Mouse (Mus musculus) embryonic facial prominence, embryonic 14.5 days (tissue): Measurements from ENCODE around the gene Stam2. TPM values are rescaled to one million over a fixed set of nuclear protein-coding genes. Genes with fewer than 3 reads are reported as not detected.

ENCODE experiments used
- ATAC-seq: fragments of 200-750 bp; cut with Nextera tagmentation; 2 replicates; pipeline ENCODE4 v1.8.0; 2017; ENCODE audit warnings: low read depth, moderate number of reproducible peaks, moderate TSS enrichment
- DNase-seq: peaks from one replicate; pipeline ENCODE4 v3.0.0-alpha.2; 2015; ENCODE audit warnings: low spot score
- H3K27ac ChIP-seq: fragments of 300-500 bp; sonication (generic); replicated peaks from 2 replicates; pipeline ENCODE4 v1.5.1; 2014; ENCODE audit warnings: low read depth, mild to moderate bottlenecking, low read length, moderate library complexity
- H3K27me3 ChIP-seq: fragments of 300-500 bp; sonication (generic); replicated peaks from 2 replicates; pipeline ENCODE4 v1.6.1; 2014; ENCODE audit warnings: low read length; ENCODE audit not compliant: control insufficient read depth, insufficient read depth
- H3K36me3 ChIP-seq: fragments of 300-500 bp; sonication (generic); 2 replicates; pipeline ENCODE4 v1.6.1; 2014; ENCODE audit warnings: low read length, mixed read lengths; ENCODE audit not compliant: control insufficient read depth, insufficient read depth
- H3K4me1 ChIP-seq: fragments of 300-500 bp; sonication (generic); 2 replicates; pipeline ENCODE4 v1.6.1; 2014; ENCODE audit warnings: antibody characterized with exemption, low read length; ENCODE audit not compliant: control insufficient read depth, insufficient read depth
- H3K4me2 ChIP-seq: fragments of 300-500 bp; sonication (generic); 2 replicates; pipeline ENCODE4 v1.6.1; 2014; ENCODE audit warnings: low read depth, mild to moderate bottlenecking, low read length, moderate library complexity, mixed read lengths
- H3K4me3 ChIP-seq: fragments of 300-500 bp; sonication (generic); 2 replicates; pipeline ENCODE4 v1.5.1; 2014; ENCODE audit warnings: low read depth, mild to moderate bottlenecking, low read length
- H3K9ac ChIP-seq: fragments of 300-500 bp; sonication (generic); 2 replicates; pipeline ENCODE4 v1.6.1; 2014; ENCODE audit warnings: low read depth, mild to moderate bottlenecking, low read length, moderate library complexity, mixed read lengths
- H3K9me3 ChIP-seq: fragments of 300-500 bp; sonication (generic); 2 replicates; pipeline ENCODE4 v1.6.1; 2016; ENCODE audit warnings: low read length; ENCODE audit not compliant: control insufficient read depth
- WGBS: fragments of 180-500 bp; shearing (Covaris S2); extraction: QIAGEN DNeasy Blood & Tissue Kit; methylation state at CpG from one replicate; pipeline ENCODE4 v1.1.7; 2014; 5-methylcytosine and 5-hydroxymethylcytosine counted together
- polyA plus RNA-seq: library from polyadenylated mRNA; unstranded; fragments of >200 nt; fragmentation: Nextera tagmentation; extraction: Ambion mirVana; gene quantifications from 2 replicates; pipeline ENCODE4 v1.2.1, GENCODE M21; 2014

Gene Stam2
- polyA plus RNA-seq = 37.7 and 38.0 TPM in 2 replicates

DNA sequence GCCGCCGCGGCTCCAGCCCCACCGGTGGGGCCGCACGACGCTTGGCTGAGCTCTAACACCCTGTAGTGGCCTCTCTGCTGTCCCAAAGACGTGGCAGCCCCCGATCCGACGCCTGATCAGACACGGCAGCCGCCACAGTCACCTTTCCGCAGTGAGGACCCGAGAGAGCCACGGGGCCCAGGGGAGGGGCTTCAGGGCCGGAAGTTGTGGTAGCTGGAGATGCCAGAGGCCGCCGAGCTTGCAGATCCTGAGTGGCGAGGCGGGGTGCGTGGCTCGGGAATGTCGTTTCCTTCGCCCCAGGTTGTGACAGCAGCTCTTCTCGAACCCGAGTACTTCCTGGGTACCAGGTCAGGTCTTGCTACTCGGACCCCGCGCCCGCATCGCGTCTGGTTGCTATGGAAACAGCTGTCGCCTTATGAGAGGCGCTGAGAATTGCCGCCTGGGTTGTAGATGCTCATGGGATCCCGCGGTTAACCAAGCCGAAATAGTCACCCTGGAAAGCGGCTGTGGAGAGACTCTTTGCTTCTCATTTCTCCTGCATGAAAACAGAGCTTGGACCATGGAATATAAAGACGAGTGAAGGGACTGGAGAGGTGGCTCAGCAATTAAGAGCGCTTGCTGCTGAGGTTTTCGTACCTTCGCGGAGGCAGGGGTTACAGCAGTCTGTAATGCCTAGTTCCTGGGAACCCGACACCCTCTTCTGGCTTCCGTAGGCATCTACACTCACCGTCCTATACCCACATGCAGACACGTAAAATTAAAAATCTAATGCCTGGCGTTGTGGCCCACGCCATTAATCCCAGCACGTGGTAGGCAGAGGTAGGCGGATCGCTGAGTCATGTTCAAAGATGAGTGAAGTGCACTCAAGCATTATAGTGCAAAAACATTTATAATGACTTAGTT lies at the start of gene Stam2:
TSS of gene Stam2 (minus strand) at position 26 of the 903 bp plus-strand sequence.
- Histone ChIP-seq H3K27ac (peak within 1 kb of the TSS; percentile 98), H3K36me3 (no peaks in the 10 kb centered on the region), H3K4me2 (peak within 1 kb of the TSS; percentile 57), H3K27me3 (no peaks in the 10 kb centered on the region), H3K4me1 (no peaks in the 10 kb centered on the region; the same call in 1 of the 2 replicates), H3K9ac (peak within 1 kb of the TSS; percentile 95), H3K9me3 (no peaks in the 10 kb centered on the region), H3K4me3 (peak within 1 kb of the TSS; percentile 77)
- ATAC-seq (peak; percentile 96), DNase-seq (peak; percentile 94)
- 8% methylated on average over 52 of the region's 54 CpGs for WGBS

DNA sequence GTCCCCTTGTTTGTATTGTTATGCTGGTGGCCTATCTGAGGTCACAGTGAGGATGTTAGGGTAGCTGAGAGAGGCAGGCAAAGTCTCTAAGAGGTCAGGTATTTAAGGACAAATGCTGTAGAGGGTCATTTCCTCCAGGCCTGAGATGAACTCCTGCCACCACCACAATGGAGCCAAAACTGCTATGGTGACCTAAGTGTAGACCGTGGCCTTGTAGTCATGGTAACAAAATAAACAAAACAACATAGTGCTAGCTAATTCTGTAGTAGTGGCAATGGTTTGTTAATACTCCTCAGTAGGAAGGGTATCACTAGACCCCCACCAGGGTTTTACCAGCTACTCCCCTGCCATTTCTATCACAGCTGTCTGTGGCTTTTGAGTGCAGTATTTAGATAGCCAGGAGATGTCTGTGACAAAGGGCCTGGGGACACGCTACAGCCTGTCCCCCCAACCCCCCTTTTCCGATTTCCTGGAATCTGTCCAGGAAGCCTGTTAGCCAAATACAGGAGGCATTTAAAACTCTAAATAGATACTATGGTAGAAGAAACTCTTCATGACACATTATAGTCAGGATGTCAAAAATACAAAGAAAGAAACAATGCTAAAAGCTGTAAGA lies 43.1 kb upstream of the Stam2 start:
- Histone ChIP-seq H3K27me3 (no peaks in the 10 kb centered on the region), H3K4me3 (no peak overlapping the region), H3K27ac (no peak overlapping the region), H3K4me1 (0 out of 2 replicates have a peak, but pooled peaks cover 3% of the 10 kb centered on the region), H3K36me3 (no peaks in the 10 kb centered on the region), H3K9ac (no peak overlapping the region), H3K9me3 (no peaks in the 10 kb centered on the region), H3K4me2 (no peak overlapping the region)
- DNase-seq (peak; percentile 19), ATAC-seq (no peak)
- WGBS = 32% methylated on average over 3 of the region's 3 CpGs

DNA sequence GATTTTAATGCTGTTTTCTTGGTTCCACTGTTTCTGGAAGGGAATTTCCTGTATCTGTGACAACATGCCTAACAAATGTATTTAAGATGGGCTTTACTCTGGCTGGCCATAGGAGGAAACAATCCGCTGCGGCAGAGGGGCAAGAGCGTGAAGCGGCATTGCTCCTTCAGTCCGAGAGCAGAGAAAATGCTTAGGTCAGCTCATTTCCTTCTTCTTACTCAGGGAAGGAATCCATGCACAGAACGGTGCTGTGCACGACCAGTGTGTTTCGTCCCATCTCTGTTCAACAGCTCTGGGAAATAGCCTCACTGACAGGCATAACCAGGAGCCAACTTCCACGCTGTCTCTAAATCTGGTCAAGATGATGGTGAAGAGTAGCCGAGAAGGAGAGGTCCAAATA lies 37.9 kb upstream of the Stam2 start:
- Histone ChIP-seq H3K4me3 (no peak overlapping the region), H3K4me1 (no peaks in the 10 kb centered on the region), H3K9me3 (no peaks in the 10 kb centered on the region), H3K27ac (no peak overlapping the region), H3K9ac (no peak overlapping the region), H3K27me3 (no peaks in the 10 kb centered on the region), H3K4me2 (no peak overlapping the region), H3K36me3 (no peaks in the 10 kb centered on the region)
- DNase-seq = no peak
- 85% methylated on average over 10 of the region's 10 CpGs for WGBS
- ATAC-seq = no peak

DNA sequence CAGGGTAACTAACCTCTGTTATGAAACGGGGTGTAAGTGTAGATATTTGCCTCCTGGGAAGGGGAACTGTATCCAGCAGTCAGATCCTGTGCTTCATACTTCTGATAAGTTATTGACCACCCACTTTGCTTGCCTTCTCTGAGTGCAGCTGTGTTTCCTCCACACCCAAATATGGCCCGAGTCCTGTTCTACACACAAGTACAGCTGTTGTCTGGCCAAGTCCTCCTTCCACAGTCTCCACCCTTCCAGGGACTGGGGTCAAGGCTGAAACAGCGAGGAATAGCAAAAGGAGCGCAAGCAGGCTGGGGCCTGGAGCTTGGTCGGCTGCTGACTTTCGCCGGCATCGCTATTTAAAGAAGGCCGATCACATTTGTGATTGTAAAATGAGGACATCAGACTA lies 37.3 kb upstream of the Stam2 start:
- no peaks in the 10 kb centered on the region for H3K4me1 ChIP-seq
- DNase-seq (peak; percentile 27), ATAC-seq (peak; percentile 50; the same call in 1 of the 2 replicates)
- no peaks in the 10 kb centered on the region for H3K27me3 ChIP-seq
- H3K4me2 ChIP-seq = no peak overlapping the region
- H3K36me3 ChIP-seq = no peaks in the 10 kb centered on the region
- H3K9ac ChIP-seq = no peak overlapping the region
- WGBS = 78% methylated on average over 9 of the region's 9 CpGs
- H3K27ac ChIP-seq = no peak overlapping the region
- no peak overlapping the region for H3K4me3 ChIP-seq
- H3K9me3 ChIP-seq = no peaks in the 10 kb centered on the region

DNA sequence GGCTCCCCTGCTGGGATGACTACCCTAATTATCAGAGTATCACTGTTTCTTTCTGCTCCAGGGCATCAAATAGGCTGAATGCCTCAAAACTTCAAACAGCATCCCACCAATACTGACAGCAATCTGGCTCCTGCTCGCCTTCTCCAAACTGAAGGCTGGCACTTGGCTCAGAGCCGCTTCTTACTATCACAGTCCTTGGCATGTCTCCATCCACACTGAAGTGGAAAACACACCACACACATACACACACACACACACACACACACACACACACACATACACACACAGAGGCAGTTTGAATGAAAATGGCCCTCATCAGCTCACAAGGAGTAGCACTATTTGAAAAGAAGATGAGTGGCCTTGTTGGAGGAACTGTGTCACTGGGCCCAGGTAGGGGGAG lies 35.8 kb upstream of the Stam2 start:
- no peak overlapping the region for H3K4me2 ChIP-seq
- 53% methylated on average over 2 of the region's 2 CpGs for WGBS
- H3K9ac ChIP-seq = no peak overlapping the region
- H3K4me1 ChIP-seq = no peaks in the 10 kb centered on the region
- no peaks in the 10 kb centered on the region for H3K9me3 ChIP-seq
- no peak overlapping the region for H3K27ac ChIP-seq
- H3K27me3 ChIP-seq = no peaks in the 10 kb centered on the region
- H3K4me3 ChIP-seq = no peak overlapping the region
- H3K36me3 ChIP-seq = no peaks in the 10 kb centered on the region
- DNase-seq (peak; percentile 29), ATAC-seq (no peak)

DNA sequence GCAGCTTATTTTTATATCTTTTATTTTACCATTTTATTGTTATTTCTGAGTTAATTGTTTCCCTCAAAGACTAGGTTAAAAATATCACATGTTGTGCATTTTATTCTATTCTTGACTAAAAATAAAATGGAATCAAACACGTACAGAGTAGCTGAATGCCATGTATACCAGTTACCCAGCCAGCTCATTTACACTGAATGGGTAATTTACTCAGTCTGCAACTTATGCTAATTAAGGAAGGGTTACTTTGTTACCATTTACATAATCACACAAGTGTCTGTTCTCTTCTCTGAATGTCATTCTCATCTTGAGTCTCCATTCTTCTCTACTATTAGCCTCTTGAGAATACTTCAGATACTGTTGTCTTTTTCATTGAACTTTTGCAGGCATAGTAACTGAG lies 32.3 kb upstream of the Stam2 start:
- H3K27me3 ChIP-seq = no peaks in the 10 kb centered on the region
- H3K4me3 ChIP-seq = no peak overlapping the region
- H3K27ac ChIP-seq = no peak overlapping the region
- H3K9ac ChIP-seq = no peak overlapping the region
- ATAC-seq = no peak
- no peaks in the 10 kb centered on the region for H3K9me3 ChIP-seq
- no peak overlapping the region for H3K4me2 ChIP-seq
- DNase-seq = no peak
- no peaks in the 10 kb centered on the region for H3K4me1 ChIP-seq
- H3K36me3 ChIP-seq = no peaks in the 10 kb centered on the region
- 61% methylated on average over 1 of the region's 1 CpGs for WGBS

DNA sequence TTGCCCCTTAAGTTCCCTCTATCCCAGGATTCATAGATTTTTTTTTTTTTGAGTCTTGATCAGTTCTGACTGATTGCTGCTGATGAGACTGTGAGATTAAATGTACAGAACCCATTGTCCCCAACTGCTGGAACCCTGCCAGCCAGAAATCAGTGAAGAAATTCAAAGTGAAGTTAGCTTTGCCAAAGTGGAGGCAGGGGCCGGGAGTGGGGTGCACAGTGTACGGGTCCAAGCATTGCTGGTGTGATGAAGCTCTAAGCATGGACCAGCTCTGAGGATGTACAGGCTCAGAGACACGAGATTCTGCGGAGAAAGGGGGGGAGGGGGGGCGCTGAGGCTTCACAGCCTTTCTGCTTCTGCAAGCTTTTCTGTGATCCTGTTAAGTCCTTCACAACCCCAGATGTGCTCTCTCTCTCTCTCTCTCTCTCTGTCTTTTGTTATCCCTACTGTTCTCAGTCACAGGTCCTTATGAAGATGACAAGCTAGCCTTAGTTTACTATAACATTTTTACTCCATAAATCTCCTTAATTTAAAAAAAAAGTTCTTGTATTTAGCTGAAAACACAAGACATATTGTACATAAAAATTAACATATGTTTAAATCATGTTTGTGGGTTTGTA lies 30.8 kb upstream of the Stam2 start:
- Histone ChIP-seq H3K27me3 (no peaks in the 10 kb centered on the region), H3K27ac (no peak overlapping the region), H3K4me2 (no peak overlapping the region), H3K4me3 (no peak overlapping the region), H3K9me3 (no peaks in the 10 kb centered on the region), H3K4me1 (no peaks in the 10 kb centered on the region), H3K36me3 (no peaks in the 10 kb centered on the region), H3K9ac (no peak overlapping the region)
- 32% methylated on average over 5 of the region's 5 CpGs for WGBS
- DNase-seq (no peak), ATAC-seq (no peak)

DNA sequence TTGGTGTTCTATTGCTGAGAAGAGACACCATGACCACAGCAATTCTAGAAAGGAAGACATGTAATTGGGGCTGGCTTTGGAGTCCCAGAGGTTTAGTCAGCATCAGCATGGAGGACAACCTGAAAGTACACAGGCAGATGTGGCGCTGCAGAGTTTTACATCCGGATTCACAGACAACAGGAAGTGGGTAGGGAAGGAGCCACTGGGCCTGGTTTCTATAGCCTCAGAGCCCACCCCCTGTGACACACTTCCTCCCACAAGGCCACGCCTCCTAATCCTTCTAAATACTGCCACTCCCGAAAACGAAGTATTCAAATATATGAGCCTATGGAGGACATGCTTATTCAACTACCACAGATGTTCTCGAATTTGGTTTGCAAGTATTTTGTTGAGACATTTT lies 23.0 kb upstream of the Stam2 start:
- 95% methylated on average over 6 of the region's 6 CpGs for WGBS
- no peaks in the 10 kb centered on the region for H3K27me3 ChIP-seq
- DNase-seq (no peak), ATAC-seq (no peak)
- H3K9me3 ChIP-seq = no peaks in the 10 kb centered on the region
- no peaks in the 10 kb centered on the region for H3K4me1 ChIP-seq
- no peak overlapping the region for H3K27ac ChIP-seq
- H3K4me3 ChIP-seq = no peak overlapping the region
- no peaks in the 10 kb centered on the region for H3K36me3 ChIP-seq
- no peak overlapping the region for H3K4me2 ChIP-seq
- no peak overlapping the region for H3K9ac ChIP-seq
